Mouse (Mus musculus): ENCODE measurements at regions not wholly inside any gene's neighbourhood (a gene's known extent, or its start where the extent isn't known, plus 50 kb on each side); places are given as distances from the start of the nearest gene placed in this dataset.
A peak's percentile ranks its signal among the peaks of the same experiment; 100 is the strongest.

DNA sequence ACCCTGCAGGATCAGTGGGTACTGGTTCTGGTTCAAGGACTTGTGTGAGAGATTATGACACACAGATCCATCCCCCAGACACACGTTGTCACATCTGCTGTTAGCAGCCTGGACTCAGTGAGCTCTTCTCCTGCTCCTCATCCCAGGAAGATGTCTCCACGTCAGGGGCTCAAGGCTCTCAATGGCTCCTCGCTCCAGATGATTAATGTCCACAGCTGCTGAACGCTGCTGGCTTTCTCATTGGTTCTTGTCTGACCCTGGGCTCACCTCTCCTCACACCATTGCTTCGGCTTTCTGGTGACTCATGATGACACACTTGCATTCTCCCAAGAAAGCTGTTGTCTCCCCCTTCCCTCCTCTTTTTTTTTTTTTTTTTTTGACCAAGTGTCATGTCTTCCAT lies 116.2 kb downstream of the Gadd45g start:
- Histone ChIP-seq H3K4me3 (no peak overlapping the region), H3K9me3 (replicated peaks) (no peaks in the 10 kb centered on the region), H3K9ac (no peak overlapping the region), H3K27ac (no peak overlapping the region), H3K36me3 (no peaks in the 10 kb centered on the region), H3K27me3 (peaks cover 4% of the 10 kb centered on the region; the same call in 1 of the 2 replicates), H3K4me2 (replicated peaks) (no peak overlapping the region), H3K4me1 (peaks cover 22% of the 10 kb centered on the region)
- 35% methylated on average over 5 of the region's 5 CpGs for WGBS
- no peak for ATAC-seq (ENCODE audit: low FRiP score)

- no peak overlapping the region for H3K4me2 ChIP-seq (replicated peaks)
- H3K27ac ChIP-seq = no peak overlapping the region
- H3K9me3 ChIP-seq (replicated peaks) = no peaks in the 10 kb centered on the region
- no peak overlapping the region for H3K9ac ChIP-seq
- H3K36me3 ChIP-seq = no peaks in the 10 kb centered on the region
- H3K4me1 ChIP-seq = peaks cover 22% of the 10 kb centered on the region
- H3K27me3 ChIP-seq = peaks cover 7% of the 10 kb centered on the region; the same call in 1 of the 2 replicates
- no peak overlapping the region for H3K4me3 ChIP-seq
- no peak for ATAC-seq (ENCODE audit: low FRiP score)
- WGBS = 72% methylated on average over 6 of the region's 6 CpGs
Measured at GRCm38 (mm10) chr13:51963966-51964365, 117.5 kb downstream of the Gadd45g start.

DNA sequence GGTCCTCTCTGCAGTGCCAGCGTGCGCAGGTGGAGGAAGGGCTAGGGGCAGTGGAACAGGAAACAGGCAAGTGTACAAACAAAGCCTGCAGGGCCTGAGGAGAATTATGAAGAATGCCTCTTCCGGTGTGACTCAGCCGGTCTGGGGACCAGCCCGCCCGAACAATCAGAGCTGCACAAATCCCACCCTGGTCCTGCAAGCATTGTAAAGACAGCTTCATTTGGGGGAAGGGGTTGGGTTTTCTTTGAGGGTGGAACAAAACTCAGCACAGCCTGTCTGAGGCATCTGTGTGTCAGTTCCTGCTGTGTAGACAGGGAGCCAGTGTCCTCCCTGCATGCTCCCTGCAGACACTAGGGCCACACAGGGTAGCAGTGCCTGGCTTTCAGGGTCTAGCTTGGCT lies 117.9 kb downstream of the Gadd45g start:
- Histone ChIP-seq H3K4me1 (peaks cover 22% of the 10 kb centered on the region), H3K27me3 (peaks cover 7% of the 10 kb centered on the region; the same call in 1 of the 2 replicates), H3K4me2 (replicated peaks) (no peak overlapping the region), H3K9me3 (replicated peaks) (no peaks in the 10 kb centered on the region), H3K27ac (0 out of 2 replicates have a peak overlapping the region, but pooled peaks have one; percentile 1), H3K36me3 (no peaks in the 10 kb centered on the region), H3K9ac (no peak overlapping the region), H3K4me3 (no peak overlapping the region)
- ATAC-seq (ENCODE audit: low FRiP score) = no peak
- WGBS = 48% methylated on average over 6 of the region's 6 CpGs

DNA sequence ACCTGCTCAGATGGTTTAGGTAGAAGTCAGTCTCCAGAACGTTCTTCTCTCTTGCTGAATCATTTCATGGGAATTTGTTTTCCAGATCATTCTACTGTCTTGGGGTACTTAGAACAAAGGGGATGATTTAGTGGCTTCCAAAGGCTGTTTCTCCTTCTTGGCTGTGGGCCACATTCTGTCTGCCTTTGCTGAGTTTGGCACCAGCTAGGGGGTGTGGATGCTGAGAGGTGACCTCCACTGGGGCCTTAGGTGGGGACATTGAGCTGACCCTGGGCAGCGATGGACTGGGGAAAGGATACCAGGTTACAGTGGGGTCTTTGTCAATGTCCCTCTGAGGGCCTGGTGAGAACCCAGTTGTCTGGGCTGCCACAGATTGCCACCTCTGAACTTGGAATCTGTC lies 118.4 kb downstream of the Gadd45g start:
- no peak overlapping the region for H3K4me3 ChIP-seq
- no peak for ATAC-seq (ENCODE audit: low FRiP score)
- H3K4me2 ChIP-seq (replicated peaks) = no peak overlapping the region
- H3K36me3 ChIP-seq = no peaks in the 10 kb centered on the region
- peaks cover 7% of the 10 kb centered on the region; the same call in 1 of the 2 replicates for H3K27me3 ChIP-seq
- peaks cover 25% of the 10 kb centered on the region for H3K4me1 ChIP-seq
- H3K27ac ChIP-seq = 0 out of 2 replicates have a peak overlapping the region, but pooled peaks have one; percentile 1
- WGBS = 66% methylated on average over 2 of the region's 2 CpGs
- H3K9me3 ChIP-seq (replicated peaks) = no peaks in the 10 kb centered on the region
- H3K9ac ChIP-seq = no peak overlapping the region

DNA sequence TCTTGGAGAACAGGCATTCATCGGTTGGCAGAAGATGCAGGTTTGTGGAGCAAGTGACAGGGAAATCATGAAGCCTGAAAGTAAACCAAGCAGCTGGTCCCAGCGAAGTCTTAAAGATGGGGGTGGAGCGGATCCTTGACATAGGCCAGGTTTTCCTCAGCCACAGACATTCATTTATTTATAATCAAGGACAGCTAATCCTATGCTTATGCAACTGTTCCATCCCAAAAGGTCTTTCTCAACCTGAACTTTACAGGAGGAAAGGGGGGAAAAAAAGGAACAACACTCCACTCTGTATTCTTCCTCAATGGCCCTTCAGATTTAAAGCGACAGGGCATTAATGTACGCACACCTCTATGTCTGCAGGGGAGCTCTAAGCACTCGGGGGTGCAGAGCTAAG lies 121.6 kb downstream of the Gadd45g start:
- H3K9ac ChIP-seq = no peak overlapping the region
- H3K27me3 ChIP-seq = peaks cover 9% of the 10 kb centered on the region; the same call in 1 of the 2 replicates
- no peak overlapping the region for H3K4me3 ChIP-seq
- no peaks in the 10 kb centered on the region for H3K36me3 ChIP-seq
- ATAC-seq (ENCODE audit: low FRiP score) = no peak
- WGBS = 91% methylated on average over 6 of the region's 6 CpGs
- H3K27ac ChIP-seq = no peak overlapping the region
- no peak overlapping the region for H3K4me2 ChIP-seq (replicated peaks)
- H3K4me1 ChIP-seq = peaks cover 20% of the 10 kb centered on the region
- H3K9me3 ChIP-seq (replicated peaks) = no peaks in the 10 kb centered on the region

DNA sequence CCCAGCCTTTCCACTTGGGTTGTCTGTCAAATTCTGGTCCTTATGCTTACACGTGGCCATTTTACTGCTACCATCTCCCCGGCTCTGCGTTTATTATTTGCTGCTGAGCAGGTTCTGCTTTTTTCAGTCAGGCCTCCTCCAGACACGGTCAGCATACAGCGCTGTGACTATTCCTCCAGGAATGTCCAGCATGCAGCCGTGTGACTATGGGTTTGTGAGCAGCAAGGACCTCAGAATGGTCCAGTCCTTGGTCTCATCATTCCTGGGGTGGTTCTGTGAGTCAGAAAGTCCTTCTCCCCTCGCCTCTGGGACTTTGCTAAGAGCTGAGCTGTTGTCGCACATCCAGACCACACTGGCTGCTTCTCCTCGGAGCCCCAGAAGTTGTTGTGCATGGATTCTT lies 122.3 kb downstream of the Gadd45g start:
- WGBS = 90% methylated on average over 9 of the region's 9 CpGs

GRCm38 (mm10) chr13:51970051-51970450 lies 123.6 kb downstream of the Gadd45g start:
- WGBS = 84% methylated on average over 11 of the region's 11 CpGs
- no peak overlapping the region for H3K9ac ChIP-seq
- no peak for ATAC-seq (ENCODE audit: low FRiP score)
- no peak overlapping the region for H3K4me2 ChIP-seq (replicated peaks)
- H3K4me3 ChIP-seq = no peak overlapping the region
- no peak overlapping the region for H3K27ac ChIP-seq
- H3K36me3 ChIP-seq = no peaks in the 10 kb centered on the region
- peaks cover 10% of the 10 kb centered on the region for H3K27me3 ChIP-seq
- peaks cover 7% of the 10 kb centered on the region; the same call in 1 of the 2 replicates for H3K4me1 ChIP-seq
- H3K9me3 ChIP-seq (replicated peaks) = no peaks in the 10 kb centered on the region

More for the DNA sequence above, 122.3 kb downstream of the Gadd45g start:
- H3K4me3 ChIP-seq = no peak overlapping the region
- H3K4me1 ChIP-seq = peaks cover 19% of the 10 kb centered on the region
- ATAC-seq (ENCODE audit: low FRiP score) = no peak
- no peak overlapping the region for H3K4me2 ChIP-seq (replicated peaks)
- H3K27me3 ChIP-seq = peaks cover 9% of the 10 kb centered on the region; the same call in 1 of the 2 replicates
- no peak overlapping the region for H3K27ac ChIP-seq
- no peaks in the 10 kb centered on the region for H3K9me3 ChIP-seq (replicated peaks)
- H3K36me3 ChIP-seq = no peaks in the 10 kb centered on the region
- no peak overlapping the region for H3K9ac ChIP-seq

DNA sequence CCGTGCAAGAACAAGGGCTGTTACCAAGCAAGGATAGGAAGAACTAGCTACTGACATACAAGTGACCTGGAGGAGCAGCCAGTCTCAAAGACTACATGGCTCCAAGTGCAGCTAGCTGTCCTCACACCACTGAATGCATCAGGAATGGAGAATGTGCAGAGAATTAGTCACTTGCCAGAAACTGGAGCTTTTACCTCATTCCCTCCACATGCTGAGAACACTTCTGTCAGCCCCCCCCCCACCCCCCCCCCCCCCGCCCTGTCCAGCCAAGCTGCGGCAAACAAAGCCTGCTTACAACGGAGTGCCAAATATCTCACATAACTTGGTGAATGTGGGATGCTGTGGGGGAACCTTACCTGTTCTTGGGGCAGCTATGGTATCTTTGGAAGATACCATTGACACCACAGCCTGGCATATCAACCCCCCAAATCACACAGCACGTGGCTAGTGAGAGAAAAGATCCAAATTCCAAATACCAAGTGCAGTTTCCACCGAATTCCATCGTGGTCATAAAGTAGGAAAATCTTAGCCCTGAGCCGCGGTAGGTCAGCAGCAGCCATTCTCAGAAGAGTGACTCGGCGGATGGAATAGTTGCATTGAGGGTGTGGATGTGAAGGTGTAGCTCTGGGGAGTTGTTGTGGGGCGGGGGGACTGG lies 126.3 kb downstream of the Gadd45g start:
- peaks cover 9% of the 10 kb centered on the region for H3K27me3 ChIP-seq
- no peak overlapping the region for H3K4me2 ChIP-seq (replicated peaks)
- 81% methylated on average over 10 of the region's 12 CpGs for WGBS
- no peaks in the 10 kb centered on the region for H3K36me3 ChIP-seq
- H3K9me3 ChIP-seq (replicated peaks) = peaks cover 5% of the 10 kb centered on the region
- ATAC-seq (ENCODE audit: low FRiP score) = no peak
- H3K4me3 ChIP-seq = no peak overlapping the region
- no peak overlapping the region for H3K9ac ChIP-seq
- H3K27ac ChIP-seq = no peak overlapping the region
- peaks cover 23% of the 10 kb centered on the region for H3K4me1 ChIP-seq

GRCm38 (mm10) chr13:51973461-51973860 lies 127.0 kb downstream of the Gadd45g start:
- WGBS = 90% methylated on average over 10 of the region's 10 CpGs
- H3K4me1 ChIP-seq = peaks cover 23% of the 10 kb centered on the region
- H3K9me3 ChIP-seq (replicated peaks) = peaks cover 5% of the 10 kb centered on the region
- H3K27me3 ChIP-seq = peaks cover 7% of the 10 kb centered on the region
- no peak for ATAC-seq (ENCODE audit: low FRiP score)
- no peaks in the 10 kb centered on the region for H3K36me3 ChIP-seq
- no peak overlapping the region for H3K4me3 ChIP-seq
- H3K9ac ChIP-seq = no peak overlapping the region
- H3K4me2 ChIP-seq (replicated peaks) = no peak overlapping the region
- H3K27ac ChIP-seq = no peak overlapping the region

DNA sequence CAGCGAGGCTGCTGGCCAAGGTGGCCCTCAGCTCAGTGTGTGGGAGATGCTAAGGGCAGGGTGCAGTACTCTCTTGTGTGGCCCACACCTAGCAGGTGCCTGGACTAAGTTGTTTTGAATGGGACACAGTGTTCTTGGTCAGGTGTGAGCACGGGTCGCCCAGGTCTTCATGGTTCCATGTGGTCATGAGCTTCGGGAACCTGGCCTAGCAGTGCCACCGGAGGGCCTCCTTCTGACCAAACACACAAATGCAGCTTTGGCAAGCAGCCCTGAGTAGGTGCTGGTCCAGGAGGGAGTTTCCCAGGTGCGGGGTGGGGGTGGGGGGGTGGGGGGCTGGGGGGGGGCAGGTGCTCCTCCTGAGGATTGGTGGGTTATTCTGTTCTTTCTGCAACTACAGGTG lies 127.6 kb downstream of the Gadd45g start:
- Histone ChIP-seq H3K36me3 (no peaks in the 10 kb centered on the region), H3K9ac (no peak overlapping the region), H3K9me3 (replicated peaks) (peaks cover 5% of the 10 kb centered on the region), H3K4me2 (replicated peaks) (no peak overlapping the region), H3K4me3 (no peak overlapping the region), H3K27me3 (peaks cover 7% of the 10 kb centered on the region), H3K27ac (no peak overlapping the region), H3K4me1 (peaks cover 23% of the 10 kb centered on the region)
- 95% methylated on average over 6 of the region's 6 CpGs for WGBS
- no peak for ATAC-seq (ENCODE audit: low FRiP score)

- H3K27ac ChIP-seq = peak overlapping the region; percentile 55; the same call in 1 of the 2 replicates
- 68% methylated on average over 10 of the region's 10 CpGs for WGBS
- peaks cover 6% of the 10 kb centered on the region for H3K27me3 ChIP-seq
- H3K36me3 ChIP-seq = no peaks in the 10 kb centered on the region
- H3K9me3 ChIP-seq (replicated peaks) = peaks cover 5% of the 10 kb centered on the region
- ATAC-seq (ENCODE audit: low FRiP score) = no peak
- H3K9ac ChIP-seq = no peak overlapping the region
- H3K4me3 ChIP-seq = no peak overlapping the region
- H3K4me1 ChIP-seq = peaks cover 17% of the 10 kb centered on the region
- H3K4me2 ChIP-seq (replicated peaks) = no peak overlapping the region
Measured at GRCm38 (mm10) chr13:51975330-51975729, 128.9 kb downstream of the Gadd45g start.

GRCm38 (mm10) chr13:51975801-51976601 lies 129.5 kb downstream of the Gadd45g start:
- Histone ChIP-seq H3K4me3 (no peak overlapping the region), H3K4me2 (replicated peaks) (no peak overlapping the region), H3K4me1 (peaks cover 20% of the 10 kb centered on the region), H3K36me3 (no peaks in the 10 kb centered on the region), H3K27ac (peak overlapping the region; percentile 55; the same call in 1 of the 2 replicates), H3K9ac (no peak overlapping the region), H3K9me3 (replicated peaks) (peaks cover 5% of the 10 kb centered on the region), H3K27me3 (peaks cover 4% of the 10 kb centered on the region)
- ATAC-seq (ENCODE audit: low FRiP score) = peak; percentile 35; the same call in 1 of the 2 replicates
- 46% methylated on average over 7 of the region's 7 CpGs for WGBS

Measured in hindbrain, embryonic 12.5 days (tissue).